Mouse (Mus musculus) erythroid progenitor cell, adult 5-6 weeks (primary cell): ENCODE data around the gene Hcn2. TPM values are rescaled to one million over a fixed set of nuclear protein-coding genes. Genes with fewer than 3 reads are reported as not detected.
"Not testable (repeated sequence)": the region's sequence is repeated elsewhere in the genome, so short reads cannot be mapped to it uniquely, and the experiment has no call there.

Source experiments
- ATAC-seq: replicated peaks from 2 replicates; pipeline ENCODE4 v1.8.0; 2016; ENCODE audit warnings: moderate number of reproducible peaks, mild to moderate bottlenecking, moderate TSS enrichment, inconsistent platforms; ENCODE audit not compliant: poor library complexity, low FRiP score, severe bottlenecking
- total RNA-seq, 2 experiments: library from RNA; stranded (forward) in 1 of 2; stranded (reverse) in 1 of 2; fragments of 150-400 nt in 1 of 2; fragments of 186-747, 209-891 nt in 1 of 2; gene quantifications; 2 replicates each; pipeline versions ENCODE4 v1.2.3 to v1.2.4; 2015 to 2017; ENCODE audit warnings: low replicate concordance in 2 of 2

Hcn2 gene
- total RNA-seq, 2 experiments from 2014 or later: not detected

DNA sequence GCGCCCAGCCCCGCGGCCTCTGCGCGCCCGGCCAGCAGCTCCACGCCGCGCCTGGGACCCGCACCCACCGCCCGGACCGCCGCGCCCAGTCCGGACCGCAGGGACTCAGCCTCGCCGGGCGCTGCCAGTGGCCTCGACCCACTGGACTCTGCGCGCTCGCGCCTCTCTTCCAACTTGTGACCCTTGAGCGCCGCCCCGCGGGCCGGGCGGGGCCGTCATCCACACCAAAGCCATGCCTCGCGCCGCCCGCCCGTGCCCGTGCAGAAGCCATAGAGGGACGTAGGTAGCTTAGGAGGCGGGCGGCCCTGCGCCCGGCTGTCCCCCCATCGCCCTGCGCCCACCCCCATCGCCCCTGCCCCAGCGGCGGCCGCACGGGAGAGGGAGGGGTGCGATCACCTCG lies 18.9 kb downstream of the Hcn2 start:
- no peak for ATAC-seq

DNA sequence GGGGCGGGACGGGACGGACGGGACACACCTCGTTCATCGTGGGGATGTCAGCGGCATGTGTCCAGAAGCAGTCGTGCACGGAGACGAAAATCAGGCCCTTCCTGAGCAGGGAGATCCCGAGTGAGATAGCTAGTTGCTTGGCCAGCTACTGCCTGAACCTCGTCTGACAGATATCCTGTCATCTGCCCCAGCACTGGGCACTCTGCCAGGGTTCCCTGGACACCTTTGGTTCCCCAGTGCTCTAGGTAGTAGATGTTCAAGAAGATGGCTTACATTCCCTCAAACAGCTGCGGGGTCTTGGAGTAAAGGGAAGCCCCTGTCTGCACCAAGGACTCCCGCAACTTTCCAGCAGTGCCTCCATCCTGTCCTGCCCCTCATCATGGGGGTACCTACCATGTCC lies 20.3 kb downstream of the Hcn2 start:
- ATAC-seq: no peak

DNA sequence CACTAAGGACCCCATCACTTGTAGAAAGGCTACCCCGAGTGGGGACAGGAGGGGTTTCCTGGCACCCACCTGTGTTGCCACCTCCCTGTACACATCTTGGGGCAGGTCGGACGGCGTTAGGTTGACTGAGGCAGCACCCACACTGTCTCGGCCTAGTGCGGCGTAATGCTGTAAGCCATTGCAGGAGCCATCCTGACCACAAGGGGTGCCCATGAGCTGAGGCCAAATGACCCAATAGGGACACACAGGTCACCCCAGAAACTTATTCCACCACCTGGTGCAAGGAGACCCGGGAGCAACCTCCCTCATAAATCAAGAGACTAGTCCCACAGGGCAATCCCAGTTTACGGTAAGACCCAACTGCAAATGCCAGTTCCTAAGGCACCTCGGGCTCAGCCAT lies 21.8 kb downstream of the Hcn2 start:
- peak; percentile 67; the same call in 1 of the 2 replicates for ATAC-seq

DNA sequence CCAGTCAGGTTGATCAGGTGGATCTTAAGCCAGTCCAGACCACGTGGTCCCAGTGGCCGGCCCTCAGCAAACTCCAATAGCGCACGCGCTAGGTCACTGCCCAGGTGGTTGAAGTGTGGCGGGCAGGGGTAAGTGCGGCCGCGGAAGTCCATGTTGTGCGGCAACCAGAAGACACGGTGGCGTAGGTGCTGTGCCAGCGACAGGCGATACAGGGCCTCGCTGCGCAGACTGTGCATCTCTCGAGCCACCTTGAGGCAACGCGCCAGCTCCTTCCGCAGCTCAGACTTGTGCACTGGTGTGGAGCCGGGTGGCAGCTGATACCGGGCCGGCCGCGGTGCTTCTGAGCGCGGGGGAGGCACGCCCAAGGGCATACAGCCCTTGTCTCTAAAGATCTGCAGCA lies 22.8 kb downstream of the Hcn2 start:
- no peak for ATAC-seq

DNA sequence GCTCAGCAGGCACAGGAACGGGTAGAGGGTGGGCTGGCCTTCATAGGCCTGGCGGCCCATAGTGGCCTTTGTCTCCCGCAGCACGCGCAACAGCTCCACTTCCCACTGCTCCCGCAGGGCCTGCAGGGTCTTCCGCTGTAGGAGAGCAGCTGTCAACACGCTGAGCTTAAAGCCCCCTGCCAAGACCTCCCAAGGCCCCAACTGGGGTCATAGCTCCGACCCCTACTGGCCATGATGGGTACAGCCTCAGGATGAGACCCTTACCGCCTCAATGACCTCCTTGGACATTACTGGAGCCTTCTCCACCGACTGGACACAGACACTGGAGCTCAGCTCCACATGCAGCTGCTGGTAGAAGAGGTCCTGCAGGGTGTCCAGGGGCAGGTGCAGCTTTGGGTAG lies 24.4 kb downstream of the Hcn2 start:
- ATAC-seq: no peak

DNA sequence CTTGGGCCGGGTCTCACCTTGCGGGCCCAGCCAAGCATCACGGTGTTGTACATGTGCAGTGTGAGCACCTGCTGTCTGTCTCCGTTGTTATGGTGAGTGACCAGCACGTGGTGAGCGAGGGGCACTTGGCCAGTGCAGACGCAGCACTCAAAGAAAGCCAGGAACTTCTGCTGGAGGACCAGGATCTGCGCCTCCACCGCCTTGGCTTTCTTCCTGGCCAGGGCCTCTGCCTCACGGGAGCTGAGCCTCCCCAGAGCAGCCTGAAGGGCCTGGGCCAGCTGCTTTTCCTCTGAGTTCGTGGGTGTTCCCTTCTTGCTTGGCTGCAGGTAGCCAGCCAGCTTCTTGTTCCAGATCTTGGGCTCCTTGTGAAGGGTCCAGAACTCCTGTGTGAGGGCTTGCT lies 26.7 kb downstream of the Hcn2 start:
- ATAC-seq: no peak

DNA sequence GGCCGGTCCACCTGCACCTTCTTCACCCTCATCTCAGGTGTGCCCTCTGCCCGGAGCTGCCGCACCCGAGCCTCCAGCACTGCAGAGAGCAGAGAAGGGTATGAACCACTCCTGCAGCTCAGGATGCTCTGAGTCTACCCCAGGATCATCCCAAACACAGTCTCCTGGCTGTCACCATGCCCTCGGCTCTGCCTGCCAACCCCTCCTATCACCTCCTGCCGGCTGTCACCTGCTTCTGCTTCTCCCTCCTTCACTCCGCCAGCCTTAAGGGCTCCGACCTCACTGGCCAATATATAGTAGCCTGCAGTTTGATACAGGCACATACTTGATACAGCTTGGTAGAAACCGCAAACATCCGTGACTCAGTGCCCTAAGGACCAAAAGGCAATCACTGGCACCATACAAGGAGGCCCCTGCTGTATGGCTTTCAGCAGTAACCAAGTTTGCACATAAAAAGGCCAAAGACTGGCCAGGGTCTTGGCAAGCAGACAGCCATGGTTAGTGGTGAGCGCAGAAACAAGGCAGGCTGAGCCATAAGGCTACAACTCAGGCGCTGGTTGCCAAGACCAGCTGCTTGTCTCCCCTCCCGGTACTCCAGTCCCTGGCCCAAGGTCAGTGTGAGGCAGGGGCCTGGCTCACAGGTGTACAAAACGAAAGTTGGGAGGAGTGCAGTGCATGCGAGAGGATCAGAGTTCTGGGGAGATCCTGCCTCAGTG lies 27.4 kb downstream of the Hcn2 start:
- no peak for ATAC-seq

DNA sequence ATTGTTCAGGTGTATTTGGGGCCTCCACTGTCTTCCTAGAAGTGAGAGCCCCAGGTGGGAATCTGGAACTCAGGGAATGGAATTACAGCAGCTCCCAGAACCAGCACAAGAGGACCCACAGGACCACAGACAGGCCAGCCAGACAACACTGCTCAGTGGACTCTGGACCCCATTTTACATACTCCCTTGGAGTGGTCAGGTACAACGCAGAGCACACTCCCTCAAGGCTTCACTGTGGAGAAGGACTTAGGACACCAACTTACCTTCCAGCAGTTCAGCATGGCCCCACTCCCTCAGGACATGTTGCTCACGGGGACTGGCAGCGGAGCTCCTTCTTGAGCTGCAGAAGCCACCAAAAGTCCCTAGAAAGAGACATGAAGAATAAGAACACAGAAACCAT lies 29.0 kb downstream of the Hcn2 start:
- no peak for ATAC-seq

DNA sequence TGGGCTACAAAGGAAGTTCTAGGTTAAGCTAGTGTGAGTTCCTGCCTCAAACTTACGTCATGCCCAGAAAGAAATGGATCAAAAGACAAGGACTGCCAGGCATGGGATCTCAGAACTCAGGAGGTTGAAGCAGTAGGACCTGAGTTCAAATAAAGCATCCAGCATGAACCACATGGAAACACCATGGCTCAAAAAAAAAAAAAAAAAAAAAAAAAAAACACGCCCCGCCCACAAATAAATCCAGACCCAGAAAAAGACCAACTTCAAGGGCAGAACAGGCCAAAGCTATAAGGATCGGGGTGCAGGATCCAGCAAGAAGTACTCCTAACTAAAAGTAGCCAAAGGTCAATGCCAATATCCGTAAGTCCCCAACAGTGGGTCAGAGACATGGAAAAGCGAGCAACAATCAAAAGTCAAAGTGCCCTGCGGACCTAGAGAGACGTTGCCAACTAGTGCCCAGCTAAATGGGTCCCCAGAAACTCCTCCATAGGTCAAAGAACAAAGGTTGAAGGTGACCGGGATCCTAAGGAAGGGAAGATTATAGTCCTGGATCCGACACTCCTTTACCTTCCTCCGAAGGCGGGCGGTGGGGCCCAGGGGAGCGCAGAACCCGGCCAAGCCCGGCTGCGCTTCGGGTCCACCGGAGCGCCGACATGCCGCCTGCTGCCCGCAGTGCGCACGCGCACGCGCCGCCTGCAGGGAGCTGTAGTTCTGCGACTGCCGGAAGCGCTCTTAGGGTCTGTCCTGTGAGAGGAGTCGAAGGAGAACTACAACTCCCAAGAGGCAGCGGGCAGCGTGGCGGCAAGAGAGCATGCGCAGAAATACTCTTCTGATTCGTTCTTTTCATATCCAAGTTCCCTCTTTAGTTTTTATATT lies 29.7 kb downstream of the Hcn2 start, which contains the start of gene Polrmt:
Polrmt (minus strand) TSS at position 684 of the 876 bp plus-strand sequence.
- ATAC-seq: peak; percentile 95

DNA sequence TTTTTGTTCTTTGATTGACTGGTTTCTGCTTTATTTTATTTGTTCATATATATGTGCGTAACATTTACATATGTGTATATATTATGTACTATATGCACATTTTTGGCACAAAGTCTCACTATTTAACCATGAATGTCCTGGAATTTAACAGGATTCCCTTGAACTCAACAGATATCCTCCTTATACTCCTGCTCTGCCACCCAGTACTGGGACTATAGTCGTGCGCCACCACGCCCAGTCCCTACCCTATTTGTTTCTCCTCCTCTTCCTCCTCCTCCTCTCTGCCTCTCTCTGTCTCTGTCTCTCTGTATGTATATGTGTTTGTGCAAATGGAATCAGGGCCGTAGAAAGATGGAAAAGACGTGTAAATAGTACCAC lies 30.3 kb downstream of the Hcn2 start:
- peak; percentile 80 for ATAC-seq

DNA sequence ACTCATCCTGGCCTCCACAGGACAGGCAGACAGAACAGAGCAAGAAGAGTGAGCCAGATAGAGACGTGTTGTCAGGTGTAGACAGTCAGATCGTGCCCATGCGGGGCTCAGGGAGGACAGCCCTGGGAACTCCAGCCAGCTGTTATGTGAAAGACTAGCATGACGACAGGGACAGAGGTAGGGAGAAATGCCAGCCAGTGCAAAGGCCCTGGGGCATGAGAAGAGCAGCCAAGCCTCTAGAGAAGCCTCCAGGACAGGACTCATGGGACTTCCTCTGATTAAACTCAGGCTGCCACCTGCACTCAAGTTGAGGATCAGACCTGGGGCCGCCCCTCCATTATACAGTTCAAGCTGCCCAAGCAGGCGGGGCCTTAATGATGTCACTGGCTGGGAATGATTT lies 32.1 kb downstream of the Hcn2 start:
- no peak for ATAC-seq

DNA sequence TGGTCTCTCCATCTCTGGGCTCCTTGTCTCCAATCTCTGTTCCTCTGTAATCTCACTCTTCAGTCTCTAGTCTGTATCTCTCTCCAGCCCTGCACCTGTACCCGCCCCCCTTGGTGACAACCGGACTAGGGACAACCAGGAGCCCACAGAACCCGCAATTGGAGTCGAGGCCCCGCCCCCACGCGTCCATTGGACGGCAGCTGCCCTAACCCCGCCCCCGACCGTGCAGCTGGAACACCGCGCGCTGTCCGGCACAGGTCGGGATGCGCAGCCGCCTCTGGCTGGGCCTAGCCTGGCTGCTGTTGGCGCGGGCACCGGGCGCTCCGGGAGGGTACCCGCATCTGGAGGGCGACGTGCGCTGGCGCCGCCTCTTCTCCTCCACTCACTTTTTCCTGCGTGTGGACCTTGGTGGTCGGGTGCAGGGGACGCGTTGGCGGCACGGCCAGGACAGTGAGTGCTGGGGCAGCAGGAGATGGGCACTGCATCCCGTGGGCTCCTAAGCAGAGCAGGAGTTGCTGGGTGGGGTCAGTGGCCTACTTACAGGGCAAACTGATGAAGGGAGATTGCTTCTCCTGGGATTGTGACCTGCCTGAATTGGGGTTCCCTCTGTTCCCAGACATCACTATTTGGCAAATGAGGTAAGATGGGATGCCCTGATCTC lies 38.6 kb downstream of the Hcn2 start, which contains the start of gene Fgf22:
Fgf22 (plus strand) TSS at position 221 of the 661 bp plus-strand sequence.
- peak; percentile 80 for ATAC-seq

DNA sequence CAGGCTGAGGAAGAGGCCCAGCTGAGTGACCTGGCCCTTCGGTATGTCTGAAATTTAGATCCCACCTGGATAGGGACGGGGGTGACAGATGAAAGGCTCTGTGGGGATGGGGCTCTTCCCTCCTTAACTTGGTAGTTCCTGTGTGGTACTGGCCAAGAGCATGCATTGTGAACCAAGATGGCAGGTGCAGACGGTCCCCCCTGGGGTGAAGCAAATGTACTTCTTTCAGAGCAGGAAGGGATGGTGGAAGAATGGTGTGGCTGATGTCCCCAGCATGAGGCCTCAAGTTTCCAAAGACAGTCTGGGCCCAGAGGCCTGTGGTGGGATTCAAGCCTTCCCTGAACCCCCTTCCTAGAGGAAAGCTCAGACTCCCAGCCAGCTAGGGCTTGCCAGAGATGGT lies 39.4 kb downstream of the Hcn2 start:
- no peak for ATAC-seq

DNA sequence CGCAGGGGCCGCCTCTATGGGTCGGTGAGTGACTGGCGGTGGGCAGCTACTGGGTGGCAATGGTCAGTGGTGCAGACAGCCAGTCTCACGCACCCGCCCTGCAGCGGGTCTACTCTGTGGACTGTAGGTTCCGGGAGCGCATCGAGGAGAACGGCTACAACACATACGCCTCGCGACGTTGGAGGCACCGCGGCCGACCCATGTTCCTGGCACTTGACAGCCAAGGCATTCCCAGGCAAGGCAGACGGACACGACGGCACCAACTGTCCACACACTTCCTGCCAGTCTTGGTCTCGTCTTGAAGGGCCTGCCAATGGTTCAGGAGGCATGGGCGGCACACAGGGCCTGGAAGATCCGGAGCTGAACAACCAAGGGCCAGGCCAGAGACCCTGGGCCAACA lies 40.2 kb downstream of the Hcn2 start:
- no peak for ATAC-seq

DNA sequence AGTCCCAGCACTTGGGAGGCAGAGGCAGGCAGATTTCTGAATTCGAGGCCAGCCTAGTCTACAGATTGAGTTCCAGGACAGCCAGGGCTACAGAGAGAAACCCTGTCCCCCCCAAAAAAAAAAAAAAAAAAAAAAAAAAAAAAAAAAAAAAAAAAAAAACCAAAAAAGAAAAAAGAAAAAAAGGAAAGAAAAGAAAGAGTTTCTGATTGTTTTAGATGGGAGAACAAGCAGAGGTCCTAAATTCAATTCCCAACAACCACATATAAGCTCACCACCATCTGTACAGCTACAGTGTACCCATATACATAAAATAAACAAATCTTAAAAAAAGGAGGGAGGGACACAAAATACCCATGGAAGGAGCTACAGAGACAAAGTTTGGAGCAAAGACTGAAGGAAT lies 43.2 kb downstream of the Hcn2 start:
- not testable (repeated sequence) for ATAC-seq

DNA sequence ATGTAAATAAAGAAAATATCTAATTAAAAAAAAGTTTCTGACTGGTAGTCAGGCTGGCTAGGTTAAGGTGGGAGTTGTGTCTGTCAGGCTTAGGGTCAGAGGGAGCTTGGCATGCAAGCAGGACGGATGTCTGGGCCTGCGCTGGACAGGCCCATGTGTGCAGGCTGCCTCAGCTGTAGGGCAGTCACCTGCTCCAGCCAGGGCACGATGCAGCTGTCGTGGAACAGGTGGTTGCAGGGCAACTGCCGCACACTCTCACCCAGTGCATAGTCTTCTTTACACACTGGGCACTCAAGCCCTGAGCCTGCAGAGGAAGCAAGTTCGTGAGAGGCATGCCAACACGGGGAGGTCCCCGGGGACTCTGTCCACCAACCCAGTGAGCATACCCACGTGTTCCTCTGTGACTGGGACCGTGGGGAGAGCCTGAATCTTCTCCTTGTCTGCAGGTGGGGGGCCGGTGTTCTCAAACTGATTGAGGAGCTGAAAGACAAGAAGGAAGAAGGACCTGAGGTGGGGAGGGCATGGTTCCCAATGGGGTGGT lies 44.2 kb downstream of the Hcn2 start:
- no peak for ATAC-seq

DNA sequence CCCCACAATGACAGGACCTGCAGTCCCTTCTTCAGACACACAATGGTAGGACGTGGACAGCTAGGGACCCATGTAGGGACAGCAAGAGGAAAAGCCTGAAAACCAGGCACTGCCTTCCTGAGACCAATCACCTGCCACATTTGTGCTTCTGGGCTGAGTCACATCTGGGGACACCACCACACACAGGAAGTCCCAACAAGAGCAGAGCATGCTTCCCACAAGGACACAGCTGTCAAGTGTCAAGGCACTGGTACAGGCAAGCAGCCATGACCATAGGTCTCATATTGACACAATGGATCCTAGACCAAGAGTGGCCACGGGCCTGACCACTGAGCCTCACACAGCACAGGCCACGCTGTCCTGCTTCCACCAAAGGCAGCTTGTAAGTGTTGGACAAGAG lies 46.4 kb downstream of the Hcn2 start:
- no peak for ATAC-seq

DNA sequence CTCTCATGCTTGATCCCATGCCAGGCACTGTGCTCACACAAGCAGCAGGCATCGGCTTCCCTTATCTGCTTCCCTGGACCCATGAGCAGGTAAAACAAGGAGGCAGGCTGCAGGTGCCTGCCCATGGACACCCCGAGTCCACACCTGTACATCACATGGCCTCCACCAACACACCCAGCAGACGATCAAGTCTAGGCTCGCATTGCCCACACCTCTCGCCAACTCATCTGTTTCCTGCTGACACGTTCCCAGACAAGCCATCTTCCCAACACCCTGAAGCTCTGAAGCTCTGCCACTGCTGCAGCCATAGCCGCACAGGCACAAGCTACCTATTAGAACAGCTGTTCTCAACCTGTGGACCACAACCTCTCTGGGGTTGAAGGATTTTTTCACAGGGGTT lies 47.8 kb downstream of the Hcn2 start:
- no peak for ATAC-seq

DNA sequence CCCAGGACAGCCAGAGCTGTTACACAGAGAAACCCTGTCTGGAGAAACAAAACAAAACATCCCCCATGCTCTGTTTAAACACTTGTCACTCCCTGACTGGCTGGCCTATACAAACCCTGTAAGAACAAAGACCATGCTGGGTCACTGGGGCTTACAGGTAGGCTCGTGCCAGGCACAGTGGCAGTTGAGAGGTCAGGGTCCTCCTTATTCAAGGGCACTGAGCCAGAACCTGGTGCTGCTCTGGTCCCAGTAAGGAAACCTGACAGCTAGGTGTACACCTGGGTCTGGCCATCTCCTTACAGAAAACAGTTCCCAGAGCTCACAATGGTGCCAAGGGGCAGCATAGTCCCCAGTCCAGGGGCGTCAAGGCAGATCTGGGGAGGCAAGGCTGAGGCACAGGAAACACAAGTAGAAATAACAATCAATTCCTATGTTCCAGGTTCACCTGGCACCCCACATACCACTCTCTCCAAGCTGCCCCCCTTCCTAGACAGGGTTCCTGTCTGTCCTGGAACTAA lies 48.9 kb downstream of the Hcn2 start:
- no peak for ATAC-seq

DNA sequence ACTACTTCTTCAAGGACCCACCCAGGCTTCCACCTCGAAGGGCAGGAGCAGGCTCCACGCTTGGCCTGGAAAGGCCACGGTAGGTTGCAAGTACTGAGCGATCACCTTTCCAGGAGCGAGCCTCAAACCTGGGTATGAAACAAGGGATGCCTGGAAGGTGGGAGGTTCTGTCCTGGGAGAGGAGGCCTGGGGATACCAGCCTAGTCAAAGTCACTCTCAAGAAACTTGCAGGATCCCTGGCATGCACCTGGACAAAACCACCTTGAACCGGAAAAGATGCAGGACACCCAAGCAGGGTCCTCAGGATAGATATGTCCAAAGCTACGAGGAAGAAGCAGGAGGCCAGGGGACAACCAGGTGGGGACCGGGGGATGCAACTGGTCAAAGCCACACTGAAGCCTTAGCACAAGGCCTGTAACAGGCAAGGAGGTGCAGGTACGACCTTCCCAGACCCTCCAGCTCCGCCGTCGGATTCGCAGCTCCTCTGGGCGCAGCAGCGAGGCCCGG lies 49.6 kb downstream of the Hcn2 start:
- ATAC-seq: no peak
